Mouse (Mus musculus) liver, adult 2 months (tissue): ENCODE data around the gene Pigt. TPM values are rescaled to one million over a fixed set of nuclear protein-coding genes. Genes with fewer than 3 reads are reported as not detected.
A peak's percentile ranks its signal among the peaks of the same experiment; 100 is the strongest.

Experiments used
- DNase-seq: peaks from one replicate; pipeline ENCODE4 v3.0.0-alpha.2; 2011; ENCODE audit warnings: low read depth, low spot score; ENCODE audit errors: extremely low read depth
- H3K27ac ChIP-seq: fragments of 200-500 bp; replicated peaks from 2 replicates; pipeline ENCODE4 v1.5.1; 2012; ENCODE audit warnings: low read depth, mild to moderate bottlenecking, control low read depth, inconsistent platforms, low read length; ENCODE audit not compliant: insufficient read depth
- H3K27me3 ChIP-seq: fragments of 200-500 bp; 2 replicates; pipeline ENCODE4 v1.6.1; 2012; ENCODE audit warnings: mild to moderate bottlenecking, moderate library complexity, low read length, inconsistent platforms; ENCODE audit not compliant: control insufficient read depth, insufficient read depth
- H3K36me3 ChIP-seq: fragments of 200-500 bp; 2 replicates; pipeline ENCODE4 v1.6.1; 2012; ENCODE audit warnings: low read length, inconsistent platforms; ENCODE audit not compliant: control insufficient read depth, insufficient read depth
- H3K4me1 ChIP-seq: fragments of 200-500 bp; 2 replicates; pipeline ENCODE4 v1.6.1; 2011; ENCODE audit warnings: low read length; ENCODE audit not compliant: control insufficient read depth, insufficient read depth
- H3K4me3 ChIP-seq: fragments of 200-500 bp; 2 replicates; pipeline ENCODE4 v1.5.1; 2011; ENCODE audit warnings: low read depth, mild to moderate bottlenecking, control low read depth, low read length, moderate library complexity; ENCODE audit not compliant: insufficient read depth
- H3K79me2 ChIP-seq: fragments of 200-500 bp; 2 replicates; pipeline ENCODE4 v1.6.1; 2012; ENCODE audit warnings: inconsistent platforms, mild to moderate bottlenecking, low read length, moderate library complexity; ENCODE audit not compliant: control insufficient read depth, insufficient read depth
- H3K9ac ChIP-seq: fragments of 200-500 bp; 2 replicates; pipeline ENCODE4 v1.6.1; 2012; ENCODE audit warnings: low read depth, mild to moderate bottlenecking, control low read depth, inconsistent platforms, low read length
- CTCF ChIP-seq: fragments of 200-500 bp; IDR thresholded peaks from 2 replicates; pipeline ENCODE4 v1.5.1; 2011; ENCODE audit warnings: low read depth, low read length, control low read depth
- POLR2A ChIP-seq: fragments of 200-500 bp; IDR thresholded peaks from 2 replicates; pipeline ENCODE4 v1.6.1; 2011; ENCODE audit warnings: low read length, control low read depth; ENCODE audit not compliant: insufficient read depth; ENCODE audit errors: extremely low read depth
- WGBS: fragments of 180-500 bp; shearing (Covaris S2); methylation state at CpG from one replicate; pipeline ENCODE4 v1.1.7; 2018; 5-methylcytosine and 5-hydroxymethylcytosine counted together
- polyA plus RNA-seq: library from polyadenylated mRNA; depleted of rRNA; stranded (reverse); fragments of >200 nt; gene quantifications from 2 replicates; pipeline ENCODE4 v1.2.3, GENCODE M21; 2012
- total RNA-seq: library from RNA; depleted of rRNA; stranded (reverse); fragments of >200 nt; gene quantifications from 2 replicates; pipeline ENCODE4 v1.2.3, GENCODE M21; 2014

The Pigt gene
- total and polyA plus RNA-seq, 2 experiments: 7.5 to 63.7 TPM

DNA sequence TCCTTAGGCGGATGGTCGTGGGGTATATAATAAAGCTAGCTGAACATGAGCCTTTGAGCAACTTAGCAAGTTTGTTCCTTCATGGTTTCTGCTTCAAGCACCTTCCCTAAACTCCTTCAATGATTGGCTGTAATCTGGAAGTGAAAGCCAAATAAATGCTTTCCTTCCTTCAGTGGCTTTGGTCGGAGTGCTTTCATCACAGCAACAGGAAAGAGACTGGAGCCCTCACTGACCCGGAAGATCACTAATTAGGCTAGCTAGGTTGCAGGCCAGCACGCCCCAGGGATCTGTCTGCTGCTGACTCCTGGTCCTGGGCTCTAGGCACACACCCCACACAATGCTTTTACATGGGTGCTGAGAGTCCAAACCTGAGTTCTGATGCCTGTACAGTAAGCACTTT lies 31.2 kb downstream of the Pigt start:
- Histone ChIP-seq H3K4me3 (no peak overlapping the region), H3K9ac (no peak overlapping the region), H3K36me3 (no peaks in the 10 kb centered on the region), H3K79me2 (no peaks in the 10 kb centered on the region), H3K27me3 (no peaks in the 10 kb centered on the region), H3K4me1 (no peaks in the 10 kb centered on the region), H3K27ac (no peak overlapping the region)
- no peak for DNase-seq
- TF ChIP-seq POLR2A: no peak
- no peak for TF ChIP-seq CTCF
- 58% methylated on average over 5 of the region's 5 CpGs for WGBS

DNA sequence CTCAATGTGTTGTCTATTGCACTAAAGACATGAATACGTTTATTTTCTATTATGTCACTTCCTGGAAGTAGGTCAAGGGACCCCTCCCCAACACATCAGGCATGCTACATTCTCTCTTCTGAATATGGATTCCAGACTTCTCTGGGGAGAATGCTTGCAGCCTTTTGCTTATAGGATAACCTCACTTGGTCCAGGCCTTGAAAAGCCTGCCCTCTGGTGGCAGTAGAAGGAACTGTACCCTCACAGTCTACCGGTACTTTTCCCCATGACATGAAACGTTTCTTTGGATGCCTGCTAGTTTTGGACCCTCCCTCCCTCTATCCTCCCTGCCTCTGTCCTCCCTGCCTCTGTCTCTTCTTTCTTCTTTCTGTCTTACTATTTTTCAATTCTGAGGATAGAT lies 33.8 kb downstream of the Pigt start:
- Histone ChIP-seq H3K79me2 (no peaks in the 10 kb centered on the region), H3K4me1 (no peaks in the 10 kb centered on the region), H3K4me3 (no peak overlapping the region), H3K9ac (no peak overlapping the region), H3K36me3 (no peaks in the 10 kb centered on the region), H3K27me3 (no peaks in the 10 kb centered on the region), H3K27ac (no peak overlapping the region)
- no peak for TF ChIP-seq POLR2A
- peak; percentile 64; the same call in 1 of the 2 replicates for TF ChIP-seq CTCF
- 6% methylated on average over 3 of the region's 3 CpGs for WGBS
- peak; percentile 36 for DNase-seq

- Histone ChIP-seq H3K4me1 (no peaks in the 10 kb centered on the region), H3K36me3 (no peaks in the 10 kb centered on the region), H3K79me2 (no peaks in the 10 kb centered on the region), H3K9ac (no peak overlapping the region), H3K4me3 (no peak overlapping the region), H3K27me3 (no peaks in the 10 kb centered on the region), H3K27ac (no peak overlapping the region)
- WGBS: 85% methylated on average over 10 of the region's 10 CpGs
- no peak for DNase-seq
- TF ChIP-seq CTCF: no peak
- TF ChIP-seq POLR2A: no peak
Observed at GRCm38 (mm10) chr2:164534315-164534714, 37.0 kb downstream of the Pigt start.

GRCm38 (mm10) chr2:164537003-164537402 lies 39.7 kb downstream of the Pigt start:
- Histone ChIP-seq H3K27me3 (peaks cover 5% of the 10 kb centered on the region; the same call in 1 of the 2 replicates), H3K4me1 (no peaks in the 10 kb centered on the region), H3K27ac (no peak overlapping the region), H3K9ac (no peak overlapping the region), H3K79me2 (no peaks in the 10 kb centered on the region), H3K36me3 (no peaks in the 10 kb centered on the region), H3K4me3 (no peak overlapping the region)
- TF ChIP-seq POLR2A (no peak), CTCF (no peak)
- DNase-seq: no peak
- 79% methylated on average over 4 of the region's 4 CpGs for WGBS

GRCm38 (mm10) chr2:164540652-164541427 lies 43.5 kb downstream of the Pigt start:
- TF ChIP-seq CTCF (no peak), POLR2A (no peak)
- no peaks in the 10 kb centered on the region for H3K36me3 ChIP-seq
- peaks cover 5% of the 10 kb centered on the region; the same call in 1 of the 2 replicates for H3K27me3 ChIP-seq
- DNase-seq: no peak
- H3K9ac ChIP-seq: no peak overlapping the region
- H3K4me3 ChIP-seq: no peak overlapping the region
- no peaks in the 10 kb centered on the region for H3K79me2 ChIP-seq
- 29% methylated on average over 8 of the region's 8 CpGs for WGBS
- no peak overlapping the region for H3K27ac ChIP-seq
- H3K4me1 ChIP-seq: no peaks in the 10 kb centered on the region

GRCm38 (mm10) chr2:164542132-164542531 lies 44.8 kb downstream of the Pigt start:
- no peak overlapping the region for H3K9ac ChIP-seq
- peaks cover 5% of the 10 kb centered on the region; the same call in 1 of the 2 replicates for H3K27me3 ChIP-seq
- DNase-seq: no peak
- H3K79me2 ChIP-seq: no peaks in the 10 kb centered on the region
- WGBS: 67% methylated on average over 5 of the region's 5 CpGs
- H3K4me3 ChIP-seq: no peak overlapping the region
- H3K36me3 ChIP-seq: no peaks in the 10 kb centered on the region
- H3K4me1 ChIP-seq: no peaks in the 10 kb centered on the region
- no peak for TF ChIP-seq POLR2A
- no peak for TF ChIP-seq CTCF
- H3K27ac ChIP-seq: no peak overlapping the region
